Mouse (Mus musculus): ENCODE measurements around the gene Pttg1. TPM values are rescaled to one million over a fixed set of nuclear protein-coding genes. Genes with fewer than 3 reads are reported as not detected.

The Pttg1 gene
- total RNA-seq, 2 experiments from 2014 or later, result 25.7 to 25.9 TPM

- DNase-seq (ENCODE audit: low spot score in 2 of 2), result no peak
Observed at GRCm38 (mm10) chr11:43377083-43377850, 48.8 kb downstream of the Pttg1 start.

- no peak for DNase-seq (ENCODE audit: low spot score in 2 of 2)
Observed at GRCm38 (mm10) chr11:43376598-43376997, 49.5 kb downstream of the Pttg1 start.

GRCm38 (mm10) chr11:43374956-43375355, 51.1 kb downstream of the Pttg1 start:
- no peak for DNase-seq (ENCODE audit: low spot score in 2 of 2)

GRCm38 (mm10) chr11:43373367-43373766, 52.7 kb downstream of the Pttg1 start:
- no peak for DNase-seq (ENCODE audit: low spot score in 2 of 2)

GRCm38 (mm10) chr11:43371807-43372206, 54.2 kb downstream of the Pttg1 start:
- no peak for DNase-seq (ENCODE audit: low spot score in 2 of 2)

Small RNA genes within 50 kb of the gene (microRNA-seq; reads per million reads assigned to microRNA genes)
- gene Mir146, result 420 reads per million, percentile 64 among the genes with 10 or more reads in this experiment

Other genes with a start within 250 kb of the Pttg1 start
- gene Slu7, start 7.5 kb upstream of the Pttg1 start, total RNA-seq (2021), result 10 to 100 TPM; 32.7 to 35.5 TPM
- gene C1qtnf2, start 48.0 kb upstream of the Pttg1 start, total RNA-seq (2021), result 10 to 100 TPM; 41.2 to 45.0 TPM
- 1 to 10 TPM; 2.4 to 3.3 TPM for gene Ccnjl, start 102.5 kb upstream of the Pttg1 start, total RNA-seq (2021)
- gene 4933415A04Rik, start 160.8 kb upstream of the Pttg1 start, total RNA-seq (2021), result 1 to 10 TPM in 1 of 2 experiments, under 1 TPM in 1; 0.73 to 1.0 TPM
- gene Fabp6, start 175.3 kb upstream of the Pttg1 start, total RNA-seq (2021), result not detected